Mouse (Mus musculus) layer of hippocampus, adult 8-10 months (tissue): ENCODE measurements around the gene Cdh22. TPM values are rescaled to one million over a fixed set of nuclear protein-coding genes. Genes with fewer than 3 reads are reported as not detected.

Experiments used
- DNase-seq, 2 experiments: peaks; one replicate each; pipeline ENCODE4 v3.0.0; 2022; ENCODE audit warnings: low spot score in 2 of 2
- total RNA-seq, 4 experiments: library from RNA; stranded (reverse); gene quantifications; 2 replicates each; pipeline ENCODE4 v1.2.4; 2022

Gene Cdh22
- 10 to 100 TPM; 17.8 to 19.7 (median 18.2) TPM for total RNA-seq

GRCm38 (mm10) chr2:165234613-165235291 is at the start of gene Cdh22:
Gene Cdh22, minus strand, starts transcription at chr2:165234853.
- DNase-seq: peak; percentile 48 to 66

- no peak for DNase-seq
Observed at GRCm38 (mm10) chr2:165284377-165284776, 49.7 kb upstream of the Cdh22 start.

DNA sequence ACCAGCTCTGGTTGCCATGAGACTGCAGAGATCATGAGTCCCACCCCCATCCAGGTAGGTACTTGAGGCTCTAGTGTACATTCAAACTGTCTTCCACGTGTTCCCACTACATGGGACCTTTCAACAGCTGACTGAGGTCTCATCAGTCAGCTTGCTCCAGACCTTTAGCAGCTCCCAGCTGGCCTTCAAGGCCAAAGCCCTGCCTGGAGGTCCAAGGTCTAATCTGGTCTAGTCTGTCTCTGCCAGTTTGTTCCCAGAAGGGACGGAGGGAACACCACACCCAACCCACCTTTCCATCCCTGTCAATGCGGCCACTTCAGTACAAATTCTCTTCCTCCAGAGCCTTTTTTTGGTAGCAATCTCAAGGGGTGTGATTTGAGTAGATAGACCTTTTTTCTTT is 49.0 kb upstream of the Cdh22 start:
- DNase-seq: no peak

DNA sequence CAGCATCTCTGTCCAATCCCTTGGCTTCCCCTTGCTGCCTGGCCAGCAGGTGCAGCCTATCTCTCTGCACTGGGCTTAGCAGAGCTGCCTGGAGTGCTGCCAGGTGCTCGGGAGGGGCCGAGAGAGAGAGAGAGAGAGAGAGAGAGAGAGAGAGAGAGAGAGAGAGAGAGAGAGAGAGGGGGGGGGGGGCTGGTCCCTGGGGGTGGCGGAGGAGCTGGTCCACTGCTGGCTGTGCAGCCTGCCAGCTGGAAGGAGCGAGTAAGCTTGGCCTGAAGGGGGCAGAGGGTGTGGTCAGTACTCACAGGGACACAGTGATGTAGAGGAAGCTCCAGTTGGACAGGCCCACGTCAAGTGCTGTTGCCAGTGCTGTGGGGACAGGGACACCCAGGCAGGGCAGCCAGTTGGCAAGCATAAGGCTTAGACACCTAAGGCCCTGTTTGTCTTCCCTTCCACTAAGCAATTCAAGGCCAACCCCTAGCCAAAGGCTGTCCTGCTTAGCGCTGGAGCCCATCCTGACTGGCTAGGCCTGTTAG is 47.2 kb upstream of the Cdh22 start:
- no peak for DNase-seq

DNA sequence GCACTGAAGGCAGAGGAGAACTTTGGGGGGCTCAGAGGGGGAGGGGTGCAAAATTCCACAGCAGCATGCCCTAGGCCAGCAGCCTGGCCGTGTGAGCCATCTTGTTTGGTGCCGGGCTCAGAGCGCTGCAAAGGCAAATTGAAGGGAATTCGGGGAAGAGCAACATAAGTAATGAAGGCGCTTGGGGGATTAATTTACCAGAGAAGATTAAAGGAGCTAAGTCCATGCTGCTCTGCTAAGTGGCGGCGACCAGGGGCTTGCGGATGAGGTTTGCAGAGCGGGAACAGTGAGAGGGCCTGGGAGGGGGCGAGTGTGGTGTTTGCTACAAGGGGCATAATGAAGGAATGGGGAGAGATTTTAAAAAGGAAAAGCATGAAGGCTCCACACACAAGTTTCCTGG is 44.7 kb upstream of the Cdh22 start:
- no peak for DNase-seq

DNA sequence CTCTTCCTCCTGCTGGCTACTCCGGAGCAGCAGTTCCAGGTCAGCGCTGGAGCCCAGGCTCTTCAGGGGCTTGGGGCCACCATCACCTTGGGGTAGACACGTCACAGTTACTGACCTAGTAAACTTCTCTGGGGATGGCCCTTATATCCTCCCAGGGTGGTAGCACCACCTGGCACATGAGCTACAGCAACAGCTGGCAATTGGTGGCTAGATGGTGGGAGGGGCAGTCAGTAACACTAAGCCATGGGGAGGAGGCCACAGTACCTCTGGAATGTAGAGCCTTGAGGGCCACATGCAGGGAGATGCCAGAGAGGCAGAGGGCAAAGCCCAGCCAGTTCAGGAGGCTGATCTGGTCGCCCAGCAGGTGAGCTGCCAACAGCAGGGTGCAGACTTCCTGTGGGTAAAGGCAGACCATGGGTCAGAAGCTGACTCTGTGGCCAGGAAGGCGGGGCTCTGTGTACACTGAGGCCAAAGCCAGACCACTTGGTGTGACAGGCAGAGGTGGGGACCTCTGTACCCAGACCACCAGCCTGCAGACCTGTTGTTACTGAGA is 42.6 kb upstream of the Cdh22 start:
- DNase-seq: no peak

GRCm38 (mm10) chr2:165275824-165276223 is 41.2 kb upstream of the Cdh22 start:
- DNase-seq: peak in 1 of 2 experiments; percentile 74

GRCm38 (mm10) chr2:165275124-165275640 is 40.5 kb upstream of the Cdh22 start:
- DNase-seq: no peak

- no peak for DNase-seq
Observed at GRCm38 (mm10) chr2:165273589-165273988, 38.9 kb upstream of the Cdh22 start.

- no peak for DNase-seq
Observed at GRCm38 (mm10) chr2:165271326-165271725, 36.7 kb upstream of the Cdh22 start.

GRCm38 (mm10) chr2:165270858-165271257 is 36.2 kb upstream of the Cdh22 start:
- no peak for DNase-seq

- DNase-seq: no peak
Observed at GRCm38 (mm10) chr2:165266739-165267138, 32.1 kb upstream of the Cdh22 start.

- DNase-seq: no peak
Observed at GRCm38 (mm10) chr2:165263861-165264260, 29.2 kb upstream of the Cdh22 start.

- DNase-seq: no peak
Observed at GRCm38 (mm10) chr2:165262274-165262990, 27.8 kb upstream of the Cdh22 start.

GRCm38 (mm10) chr2:165259859-165260258 is 25.2 kb upstream of the Cdh22 start:
- DNase-seq: no peak

- no peak for DNase-seq
Observed at GRCm38 (mm10) chr2:165258321-165258720, 23.7 kb upstream of the Cdh22 start.

DNA sequence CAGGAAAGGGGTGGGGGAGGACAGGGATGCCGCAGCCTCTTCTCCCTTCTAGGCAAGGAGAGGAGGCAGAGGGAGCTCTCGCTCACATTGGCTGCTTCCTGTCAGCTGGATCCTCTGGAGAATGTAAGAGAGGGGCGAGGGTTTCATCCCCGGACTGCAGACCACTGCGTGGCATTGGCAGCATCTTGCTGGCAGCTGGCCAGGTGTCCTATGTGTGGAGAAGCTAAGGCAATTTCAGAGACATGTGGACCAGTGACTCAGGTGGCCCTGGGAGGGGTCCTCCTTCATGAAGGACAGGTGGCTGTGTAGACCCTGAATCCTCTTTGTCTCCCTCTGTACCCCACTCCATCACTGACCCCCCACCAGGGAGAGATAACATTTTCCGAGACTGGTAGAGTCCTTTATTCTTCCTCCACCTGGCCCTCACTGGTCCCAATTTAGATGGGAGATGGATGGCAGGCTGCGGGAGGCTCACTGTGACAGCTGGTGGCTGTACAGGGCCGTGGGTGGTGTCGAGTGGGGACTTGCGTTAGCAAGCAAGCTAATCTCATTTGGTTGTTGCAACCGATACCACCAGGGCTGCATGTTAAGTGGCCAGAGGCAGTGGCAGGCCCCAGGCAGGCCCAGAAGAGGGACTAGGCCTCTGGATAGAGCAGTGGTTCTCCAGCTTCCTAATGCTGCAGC is 22.6 kb upstream of the Cdh22 start:
- no peak for DNase-seq

- DNase-seq: no peak
Observed at GRCm38 (mm10) chr2:165256213-165256612, 21.6 kb upstream of the Cdh22 start.

- DNase-seq: no peak
Observed at GRCm38 (mm10) chr2:165253867-165254266, 19.2 kb upstream of the Cdh22 start.

- DNase-seq: no peak
Observed at GRCm38 (mm10) chr2:165253269-165253668, 18.6 kb upstream of the Cdh22 start.

DNA sequence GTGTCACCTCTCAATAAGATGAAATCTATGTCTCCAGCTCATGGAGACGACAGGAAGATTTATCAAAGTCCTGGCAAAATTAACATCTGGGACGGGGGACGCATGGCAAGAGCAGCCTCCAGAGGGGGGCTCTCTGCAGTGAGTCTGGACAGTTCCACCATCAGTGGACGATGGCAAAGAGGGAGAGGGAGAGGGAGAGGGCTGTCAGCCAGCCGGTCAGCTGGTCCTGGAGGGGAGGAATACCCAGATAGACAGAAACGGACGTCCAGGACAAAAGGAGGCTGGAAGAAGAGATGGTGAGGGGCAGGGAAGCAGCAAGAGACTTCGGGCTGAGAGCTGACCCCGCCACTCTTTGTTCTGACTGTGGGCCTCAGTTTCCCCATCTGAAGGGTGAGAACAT is 18.1 kb upstream of the Cdh22 start:
- DNase-seq: no peak

DNA sequence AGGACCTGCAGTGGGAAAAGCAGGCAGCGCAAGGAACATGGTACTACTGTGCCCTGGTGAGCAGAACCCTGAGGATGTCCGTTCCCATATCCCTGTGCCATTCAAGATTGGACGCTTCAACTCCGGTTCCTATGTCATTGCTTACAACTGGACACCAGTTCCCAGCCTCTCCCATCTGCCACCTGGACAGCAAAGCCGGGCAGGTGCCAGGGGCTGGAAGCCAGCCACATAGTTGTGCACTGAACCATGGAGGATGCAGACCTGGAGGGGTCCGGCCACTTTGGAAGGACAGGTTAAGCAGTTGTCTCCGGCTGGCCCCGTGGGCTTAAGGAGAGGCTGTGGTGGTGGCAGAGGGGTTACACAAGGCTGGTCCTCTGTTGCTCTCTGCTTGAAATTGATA is 17.7 kb upstream of the Cdh22 start:
- DNase-seq: no peak
